In the genomic region with DNA sequence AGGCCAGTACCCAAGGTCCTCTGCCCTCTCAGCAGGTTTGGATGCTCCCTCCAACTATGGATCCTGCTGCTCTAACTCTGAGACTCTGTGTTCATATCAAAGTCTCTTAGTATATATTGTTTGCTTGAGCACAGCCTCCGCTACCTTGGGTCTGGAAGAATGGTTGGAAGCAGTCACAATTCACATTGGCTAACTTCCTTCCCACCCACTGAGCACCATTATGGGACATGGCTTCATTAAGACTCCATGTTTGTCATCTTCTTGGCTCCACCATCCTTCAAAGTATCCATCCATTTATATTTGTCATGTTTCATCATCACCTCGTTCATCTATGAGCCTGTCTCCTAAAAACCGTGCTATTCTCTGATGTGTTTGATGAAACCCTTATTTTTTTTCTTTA, we compare ENCODE assay signal across 20 mouse cellular contexts.
DNase-seq lines count a peak whose midpoint lies in the region; ATAC-seq lines count a peak whose summit lies in the region.
"Had no signal": no experiment of that assay in that cellular context is flagged by ENCODE, and none has a peak within 500 bp of the region (broad histone marks: within the 10 kb centered on the region; RNA-seq: fewer than 3 reads in every experiment).

No protein-coding gene starts in this region.

- ATAC-seq in cerebellum, adult (ENCODE audit: insufficient number of reproducible peaks, low FRiP score, low TSS enrichment): no peak
- ATAC-seq: activated CD4-positive, CD25-positive, alpha-beta regulatory T cell, adult 4 months; CD4-positive, CD25-positive, alpha-beta regulatory T cell, adult 4 months; Patski had no signal

- intact Hi-C loops in heart, postnatal 14 days (cut with DNase I): no loop called here

- peak; percentile 66 to 77 for DNase-seq in cerebellum, postnatal 10 days
- no peak for DNase-seq in cerebellum, adult 8-10 months
- peak; percentile 52 to 74 for DNase-seq in cerebellum, postnatal 14 days
- peak; percentile 34 for DNase-seq in heart, adult 11 months
- no peak for DNase-seq in heart, postnatal 14 days
- DNase-seq: adrenal gland, adult 2 months; adrenal gland, adult 8-10 months; adrenal gland, postnatal 10 days; adrenal gland, postnatal 14 days; adrenal gland, postnatal 25 days; adrenal gland, postnatal 36 days; B cell, adult 2 months; cerebellum, adult 11 months; cerebellum, adult 11-12 months; cerebellum, adult 18-20 months; cerebellum, adult 2 months had no signal

Comparison
In these comparisons a context has a peak if more than half of its experiments do, and no peak if none do; other contexts are left out.
1. DNase-seq: peak in cerebellum, postnatal 10 days (2 of 2), cerebellum, postnatal 14 days (2 of 2) and heart, adult 11 months (single experiment); none in cerebellum, adult 8-10 months (single experiment) and heart, postnatal 14 days (0 of 2).